Mouse (Mus musculus): ENCODE results near the gene Olfr474. TPM values are rescaled to one million over a fixed set of nuclear protein-coding genes. Genes with fewer than 3 reads are reported as not detected.
"Not testable (repeated sequence)": the region's sequence is repeated elsewhere in the genome, so short reads cannot be mapped to it uniquely, and the experiment has no call there.

Olfr474 gene
- not detected in 2 replicates for polyA plus RNA-seq (2011; ENCODE audit: insufficient read depth, insufficient read length, low replicate concordance, missing spikeins)

- Histone ChIP-seq H3K27ac (ENCODE audit: control insufficient read depth, insufficient read depth, low read depth, low read length, poor library complexity) (no peak within 1 kb of the TSS), H3K4me3 (replicated peaks; ENCODE audit: control insufficient read depth, low read depth, low read length) (no peak within 1 kb of the TSS), H3K4me1 (ENCODE audit: control insufficient read depth, insufficient read depth, low read length) (no peaks in the 10 kb centered on the region)
- TF ChIP-seq CTCF (IDR thresholded peaks at IDR 0.05; ENCODE audit: control insufficient read depth, insufficient read depth, low read length) (no peak), POLR2A (IDR thresholded peaks at IDR 0.05; ENCODE audit: borderline replicate concordance, control insufficient read depth, low read depth, low read length) (no peak)
- 71% methylated on average over 1 of the region's 1 CpGs for WGBS
Observed at GRCm38 (mm10) chr7:107954343-107954742, at the start of gene Olfr474. Olfr474 (plus strand) TSS chr7:107954643.

- TF ChIP-seq POLR2A (IDR thresholded peaks at IDR 0.05; ENCODE audit: borderline replicate concordance, control insufficient read depth, low read depth, low read length) (no peak), CTCF (IDR thresholded peaks at IDR 0.05; ENCODE audit: control insufficient read depth, insufficient read depth, low read length) (no peak)
- H3K4me1 ChIP-seq (ENCODE audit: control insufficient read depth, insufficient read depth, low read length), result no peaks in the 10 kb centered on the region
- H3K27ac ChIP-seq (ENCODE audit: control insufficient read depth, insufficient read depth, low read depth, low read length, poor library complexity), result no peak within 1 kb of the TSS
- no peak within 1 kb of the TSS for H3K4me3 ChIP-seq (replicated peaks; ENCODE audit: control insufficient read depth, low read depth, low read length)
- WGBS, result 91% methylated on average over 1 of the region's 1 CpGs
Observed at GRCm38 (mm10) chr7:107930146-107930545, 24.3 kb upstream of the Olfr474 start, which contains the start of gene Olfr473. Olfr473 (plus strand) TSS chr7:107930446.

GRCm38 (mm10) chr7:107952539-107952938 lies 1.9 kb upstream of the Olfr474 start:
- 94% methylated on average over 12 of the region's 12 CpGs for WGBS
- H3K4me3 ChIP-seq (replicated peaks; ENCODE audit: control insufficient read depth, low read depth, low read length); H3K27ac ChIP-seq (ENCODE audit: control insufficient read depth, insufficient read depth, low read depth, low read length, poor library complexity); H3K4me1 ChIP-seq (ENCODE audit: control insufficient read depth, insufficient read depth, low read length): not testable (repeated sequence)

- TF ChIP-seq POLR2A (IDR thresholded peaks at IDR 0.05; ENCODE audit: borderline replicate concordance, control insufficient read depth, low read depth, low read length) (no peak), CTCF (IDR thresholded peaks at IDR 0.05; ENCODE audit: control insufficient read depth, insufficient read depth, low read length) (no peak)
- Histone ChIP-seq H3K4me3 (replicated peaks; ENCODE audit: control insufficient read depth, low read depth, low read length) (no peak within 1 kb of the TSS), H3K27ac (ENCODE audit: control insufficient read depth, insufficient read depth, low read depth, low read length, poor library complexity) (no peak within 1 kb of the TSS), H3K4me1 (ENCODE audit: control insufficient read depth, insufficient read depth, low read length) (no peaks in the 10 kb centered on the region)
- 34% methylated on average over 1 of the region's 1 CpGs for WGBS
Observed at GRCm38 (mm10) chr7:107964503-107964902, 10.1 kb downstream of the Olfr474 start, which contains the start of gene Olfr476. Olfr476 (plus strand) TSS chr7:107964803.

GRCm38 (mm10) chr7:107986393-107986792 lies 31.9 kb downstream of the Olfr474 start, which contains the start of gene Olfr477:
Olfr477 (plus strand) TSS chr7:107986693.
- H3K27ac ChIP-seq (ENCODE audit: control insufficient read depth, insufficient read depth, low read depth, low read length, poor library complexity), result no peak within 1 kb of the TSS
- WGBS, result 73% methylated on average over 2 of the region's 2 CpGs
- H3K4me3 ChIP-seq (replicated peaks; ENCODE audit: control insufficient read depth, low read depth, low read length), result no peak within 1 kb of the TSS
- no peaks in the 10 kb centered on the region for H3K4me1 ChIP-seq (ENCODE audit: control insufficient read depth, insufficient read depth, low read length)
- TF ChIP-seq POLR2A (IDR thresholded peaks at IDR 0.05; ENCODE audit: borderline replicate concordance, control insufficient read depth, low read depth, low read length) (no peak), CTCF (IDR thresholded peaks at IDR 0.05; ENCODE audit: control insufficient read depth, insufficient read depth, low read length) (no peak)

Other genes with a start within 250 kb of the Olfr474 start
- gene Cyb5r2, start 196.6 kb upstream of the Olfr474 start, polyA plus RNA-seq (2011; ENCODE audit: insufficient read depth, insufficient read length, low replicate concordance, missing spikeins), result not detected in 2 replicates
- not detected in 2 replicates for gene Ovch2, start 153.4 kb upstream of the Olfr474 start, polyA plus RNA-seq (2011; ENCODE audit: insufficient read depth, insufficient read length, low replicate concordance, missing spikeins)
- gene Olfr467, start 142.4 kb upstream of the Olfr474 start, polyA plus RNA-seq (2011; ENCODE audit: insufficient read depth, insufficient read length, low replicate concordance, missing spikeins), result not detected in 2 replicates
- gene Olfr469, start 129.1 kb upstream of the Olfr474 start, polyA plus RNA-seq (2011; ENCODE audit: insufficient read depth, insufficient read length, low replicate concordance, missing spikeins), result not detected in 2 replicates
- not detected in 2 replicates for gene Olfr470, start 107.2 kb upstream of the Olfr474 start, polyA plus RNA-seq (2011; ENCODE audit: insufficient read depth, insufficient read length, low replicate concordance, missing spikeins)
- gene Olfr472, start 56.7 kb upstream of the Olfr474 start, polyA plus RNA-seq (2011; ENCODE audit: insufficient read depth, insufficient read length, low replicate concordance, missing spikeins), result not detected in 2 replicates
- not detected in 2 replicates for gene Olfr473, start 24.2 kb upstream of the Olfr474 start, polyA plus RNA-seq (2011; ENCODE audit: insufficient read depth, insufficient read length, low replicate concordance, missing spikeins)
- not detected in 2 replicates for gene Olfr476, start 10.2 kb downstream of the Olfr474 start, polyA plus RNA-seq (2011; ENCODE audit: insufficient read depth, insufficient read length, low replicate concordance, missing spikeins)
- gene Olfr477, start 32.0 kb downstream of the Olfr474 start, polyA plus RNA-seq (2011; ENCODE audit: insufficient read depth, insufficient read length, low replicate concordance, missing spikeins), result not detected in 2 replicates
- gene Olfr478, start 79.3 kb downstream of the Olfr474 start, polyA plus RNA-seq (2011; ENCODE audit: insufficient read depth, insufficient read length, low replicate concordance, missing spikeins), result not detected in 2 replicates
- not detected in 2 replicates for gene Olfr479, start 96.0 kb downstream of the Olfr474 start, polyA plus RNA-seq (2011; ENCODE audit: insufficient read depth, insufficient read length, low replicate concordance, missing spikeins)
- not detected in 2 replicates for gene Olfr480, start 112.7 kb downstream of the Olfr474 start, polyA plus RNA-seq (2011; ENCODE audit: insufficient read depth, insufficient read length, low replicate concordance, missing spikeins)
- gene Olfr481, start 125.2 kb downstream of the Olfr474 start, polyA plus RNA-seq (2011; ENCODE audit: insufficient read depth, insufficient read length, low replicate concordance, missing spikeins), result 0.43 TPM in 1 of 2 replicates, not detected in the other
- not detected in 2 replicates for gene Olfr482, start 142.9 kb downstream of the Olfr474 start, polyA plus RNA-seq (2011; ENCODE audit: insufficient read depth, insufficient read length, low replicate concordance, missing spikeins)
- not detected in 2 replicates for gene Olfr483, start 146.2 kb downstream of the Olfr474 start, polyA plus RNA-seq (2011; ENCODE audit: insufficient read depth, insufficient read length, low replicate concordance, missing spikeins)
- not detected in 2 replicates for gene Olfr484, start 172.8 kb downstream of the Olfr474 start, polyA plus RNA-seq (2011; ENCODE audit: insufficient read depth, insufficient read length, low replicate concordance, missing spikeins)
- not detected in 2 replicates for gene Olfr485, start 205.2 kb downstream of the Olfr474 start, polyA plus RNA-seq (2011; ENCODE audit: insufficient read depth, insufficient read length, low replicate concordance, missing spikeins)
- gene Olfr486, start 218.1 kb downstream of the Olfr474 start, polyA plus RNA-seq (2011; ENCODE audit: insufficient read depth, insufficient read length, low replicate concordance, missing spikeins), result not detected in 2 replicates

Measured in bone marrow, adult 2 months (tissue).